Comparison of ENCODE assay signal across 17 mouse cellular contexts in genomic region chr7:19557086-19557485, GRCm38 (mm10). TPM values are rescaled to one million over a fixed set of nuclear protein-coding genes. Genes with fewer than 3 reads are reported as not detected.
DNase-seq lines count a peak whose midpoint lies in the region; ATAC-seq and TF ChIP-seq lines count a peak whose summit lies in the region.
"Had no signal": no experiment of that assay in that cellular context is flagged by ENCODE, and none has a peak within 500 bp of the region (broad histone marks: within the 10 kb centered on the region; RNA-seq: fewer than 3 reads in every experiment).

No protein-coding gene starts in this region.

- H3K27me3 ChIP-seq in cerebellum, adult 2 months (ENCODE audit: control insufficient read depth, insufficient read depth, low read length) = no peaks in the 10 kb centered on the region
- H3K27me3 ChIP-seq in heart, embryonic 12.5 days (replicated peaks) = no peaks in the 10 kb centered on the region
- no peaks in the 10 kb centered on the region for H3K27me3 ChIP-seq in liver, embryonic 12.5 days (replicated peaks)
- H3K27me3 ChIP-seq in midbrain, embryonic 14.5 days (ENCODE audit: control insufficient read depth, insufficient read depth, low read length) = no peaks in the 10 kb centered on the region
- H3K27me3 ChIP-seq: embryonic facial prominence, embryonic 15.5 days; liver, embryonic 15.5 days; midbrain, embryonic 12.5 days; neural tube, embryonic 13.5 days had no signal

- no peak for ATAC-seq in heart, embryonic 12.5 days (ENCODE audit: insufficient number of reproducible peaks, low FRiP score)
- ATAC-seq in liver, embryonic 12.5 days = no peak
- ATAC-seq in midbrain, embryonic 14.5 days (ENCODE audit: low FRiP score, low TSS enrichment) = no peak
- ATAC-seq: forebrain, embryonic 16.5 days; intestine, embryonic 16.5 days had no signal

- no peak for TF ChIP-seq POLR2A in cerebellum, adult 2 months (IDR thresholded peaks at IDR 0.05; ENCODE audit: borderline replicate concordance, insufficient read depth, low read length)

- DNase-seq in cerebellum, adult 2 months = peak in 1 of 2 experiments; percentile 69
- no peak for DNase-seq in cerebellum, adult 8-10 months
- no peak for DNase-seq in heart, postnatal 25 days (ENCODE audit: low spot score)
- DNase-seq in liver = no peak
- DNase-seq in kidney, postnatal 14 days = peak; percentile 52
- DNase-seq in midbrain, embryonic 14.5 days = no peak
- DNase-seq: thymus, postnatal 25 days had no signal

- no peak for TF ChIP-seq CTCF in cerebellum, adult 2 months (IDR thresholded peaks at IDR 0.05; ENCODE audit: borderline replicate concordance, insufficient read depth, low read depth, low read length)

- H3K27ac ChIP-seq in cerebellum, adult 2 months (ENCODE audit: insufficient read depth, low read length) = peak overlapping the region; percentile 64
- peak overlapping the region; percentile 22; the same call in 1 of the 2 replicates for H3K27ac ChIP-seq in heart, embryonic 12.5 days (ENCODE audit: poor library complexity, severe bottlenecking)
- H3K27ac ChIP-seq in liver, embryonic 12.5 days = no peak overlapping the region
- no peak overlapping the region for H3K27ac ChIP-seq in midbrain, embryonic 14.5 days (replicated peaks; ENCODE audit: low read depth, low read length)
- H3K27ac ChIP-seq: embryonic facial prominence, embryonic 15.5 days; liver, embryonic 15.5 days; midbrain, embryonic 12.5 days; neural tube, embryonic 13.5 days had no signal

- WGBS in cerebellum, adult 2 months = 20% methylated on average over 2 of the region's 2 CpGs
- WGBS in heart, embryonic 12.5 days = 88% methylated on average over 2 of the region's 2 CpGs
- 92% methylated on average over 2 of the region's 2 CpGs for WGBS in liver, embryonic 12.5 days (ENCODE audit: insufficient replicate concordance)
- WGBS in midbrain, embryonic 14.5 days = 94% methylated on average over 2 of the region's 2 CpGs

- H3K9ac ChIP-seq in heart, embryonic 12.5 days = peak overlapping the region; percentile 44
- peak overlapping the region; percentile 2; the same call in 1 of the 2 replicates for H3K9ac ChIP-seq in liver, embryonic 12.5 days
- no peak overlapping the region for H3K9ac ChIP-seq in midbrain, embryonic 14.5 days (replicated peaks; ENCODE audit: low read length)
- H3K9ac ChIP-seq: embryonic facial prominence, embryonic 15.5 days; liver, embryonic 15.5 days; midbrain, embryonic 12.5 days; neural tube, embryonic 13.5 days had no signal

- intact Hi-C loops in heart, postnatal 25 days (cut with DNase I) = no loop called here

- H3K4me3 ChIP-seq in cerebellum, adult 2 months (replicated peaks; ENCODE audit: insufficient read depth, low read depth, low read length) = no peak overlapping the region
- H3K4me3 ChIP-seq in heart, embryonic 12.5 days = no peak overlapping the region
- H3K4me3 ChIP-seq in liver, embryonic 12.5 days = no peak overlapping the region
- H3K4me3 ChIP-seq in midbrain, embryonic 14.5 days (replicated peaks; ENCODE audit: low read depth, low read length) = no peak overlapping the region
- H3K4me3 ChIP-seq: embryonic facial prominence, embryonic 15.5 days; liver, embryonic 15.5 days; neural tube, embryonic 13.5 days had no signal

- peaks cover 27% of the 10 kb centered on the region for H3K36me3 ChIP-seq in heart, embryonic 12.5 days
- H3K36me3 ChIP-seq in liver, embryonic 12.5 days = peaks cover 74% of the 10 kb centered on the region
- H3K36me3 ChIP-seq in midbrain, embryonic 14.5 days (ENCODE audit: control insufficient read depth, insufficient read depth, low read length) = peaks cover 32% of the 10 kb centered on the region

- H3K9me3 ChIP-seq in heart, embryonic 12.5 days (replicated peaks) = no peaks in the 10 kb centered on the region
- H3K9me3 ChIP-seq in liver, embryonic 12.5 days (replicated peaks) = no peaks in the 10 kb centered on the region
- no peaks in the 10 kb centered on the region for H3K9me3 ChIP-seq in midbrain, embryonic 14.5 days (ENCODE audit: control insufficient read depth, low read length)
- H3K9me3 ChIP-seq: embryonic facial prominence, embryonic 15.5 days; liver, embryonic 15.5 days; midbrain, embryonic 12.5 days; neural tube, embryonic 13.5 days had no signal

- H3K4me2 ChIP-seq in heart, embryonic 12.5 days = no peak overlapping the region
- no peak overlapping the region for H3K4me2 ChIP-seq in liver, embryonic 12.5 days
- no peak overlapping the region for H3K4me2 ChIP-seq in midbrain, embryonic 14.5 days (ENCODE audit: low read length)
- H3K4me2 ChIP-seq: embryonic facial prominence, embryonic 15.5 days; liver, embryonic 15.5 days; midbrain, embryonic 12.5 days; neural tube, embryonic 13.5 days had no signal

- peaks cover 52% of the 10 kb centered on the region for H3K4me1 ChIP-seq in cerebellum, adult 2 months (ENCODE audit: control insufficient read depth, insufficient read depth, low read length)
- peaks cover 72% of the 10 kb centered on the region for H3K4me1 ChIP-seq in heart, embryonic 12.5 days (replicated peaks)
- peaks cover 66% of the 10 kb centered on the region for H3K4me1 ChIP-seq in liver, embryonic 12.5 days
- peaks cover 31% of the 10 kb centered on the region for H3K4me1 ChIP-seq in midbrain, embryonic 14.5 days (ENCODE audit: control insufficient read depth, insufficient read depth, low read length)

RNA-seq across cellular contexts. Expression of gene Ppp1r37, which starts 5.8 kb away (rescaled TPM):
- polyA plus RNA-seq in cerebellum, adult 2 months (2012; rRNA removed) = 134 and 136 TPM in 2 replicates
- polyA plus RNA-seq in heart, embryonic 12.5 days (2016; fragmentation: Nextera tagmentation; extraction: Ambion mirVana) = 26.2 and 26.5 TPM in 2 replicates
- total RNA-seq in heart, postnatal 25 days (2021) = 10 to 100 TPM; 48.0 to 52.3 TPM
- 19.1 and 20.2 TPM in 2 replicates for polyA plus RNA-seq in liver, embryonic 12.5 days (2016; fragmentation: Nextera tagmentation; extraction: Ambion mirVana)
- 9.5 and 31.7 TPM in 2 replicates for polyA plus RNA-seq in midbrain, embryonic 14.5 days (2014; fragmentation: Nextera tagmentation; extraction: Ambion mirVana)

RNA-seq across cellular contexts. Expression of gene Zfp296, which starts 20.0 kb away (rescaled TPM):
- 3.4 and 4.0 TPM in 2 replicates for polyA plus RNA-seq in cerebellum, adult 2 months (2012; rRNA removed)
- polyA plus RNA-seq in heart, embryonic 12.5 days (2016; fragmentation: Nextera tagmentation; extraction: Ambion mirVana) = 0.32 and 0.36 TPM in 2 replicates
- total RNA-seq in heart, postnatal 25 days (2021) = under 1 TPM; 0.28 to 0.49 TPM
- 1.5 TPM in 2 replicates for polyA plus RNA-seq in liver, embryonic 12.5 days (2016; fragmentation: Nextera tagmentation; extraction: Ambion mirVana)
- polyA plus RNA-seq in midbrain, embryonic 14.5 days (2014; fragmentation: Nextera tagmentation; extraction: Ambion mirVana) = 0.22 and 0.32 TPM in 2 replicates
- polyA plus RNA-seq: forebrain, embryonic 16.5 days had no signal

RNA-seq across cellular contexts. Expression of gene Gemin7, which starts 20.3 kb away (rescaled TPM):
- 86.1 and 87.2 TPM in 2 replicates for polyA plus RNA-seq in cerebellum, adult 2 months (2012; rRNA removed)
- polyA plus RNA-seq in heart, embryonic 12.5 days (2016; fragmentation: Nextera tagmentation; extraction: Ambion mirVana) = 118 and 121 TPM in 2 replicates
- 10 to 100 TPM; 44.6 to 45.6 TPM for total RNA-seq in heart, postnatal 25 days (2021)
- 101 TPM in 2 replicates for polyA plus RNA-seq in liver, embryonic 12.5 days (2016; fragmentation: Nextera tagmentation; extraction: Ambion mirVana)
- polyA plus RNA-seq in midbrain, embryonic 14.5 days (2014; fragmentation: Nextera tagmentation; extraction: Ambion mirVana) = 140 and 154 TPM in 2 replicates

RNA-seq across cellular contexts. Expression of gene Nkpd1, which starts 39.4 kb away (rescaled TPM):
- 1.3 and 1.8 TPM in 2 replicates for polyA plus RNA-seq in cerebellum, adult 2 months (2012; rRNA removed)
- polyA plus RNA-seq in heart, embryonic 12.5 days (2016; fragmentation: Nextera tagmentation; extraction: Ambion mirVana) = 0.08 TPM in 1 of 2 replicates, not detected in the other
- not detected for total RNA-seq in heart, postnatal 25 days (2021)
- polyA plus RNA-seq in liver, embryonic 12.5 days (2016; fragmentation: Nextera tagmentation; extraction: Ambion mirVana) = not detected in 2 replicates
- 0.51 and 0.74 TPM in 2 replicates for polyA plus RNA-seq in midbrain, embryonic 14.5 days (2014; fragmentation: Nextera tagmentation; extraction: Ambion mirVana)
- total RNA-seq: hematopoietic stem cell, adult 5-6 weeks had no signal
- polyA plus RNA-seq: liver, embryonic 15.5 days; stomach, embryonic 14.5 days had no signal

RNA-seq across cellular contexts. Expression of gene Clasrp, which starts 47.2 kb away (rescaled TPM):
- polyA plus RNA-seq in cerebellum, adult 2 months (2012; rRNA removed) = 151 and 152 TPM in 2 replicates
- 37.1 and 40.6 TPM in 2 replicates for polyA plus RNA-seq in heart, embryonic 12.5 days (2016; fragmentation: Nextera tagmentation; extraction: Ambion mirVana)
- 10 to 100 TPM; 14.5 to 20.5 TPM for total RNA-seq in heart, postnatal 25 days (2021)
- polyA plus RNA-seq in liver, embryonic 12.5 days (2016; fragmentation: Nextera tagmentation; extraction: Ambion mirVana) = 23.9 and 24.2 TPM in 2 replicates
- polyA plus RNA-seq in midbrain, embryonic 14.5 days (2014; fragmentation: Nextera tagmentation; extraction: Ambion mirVana) = 44.7 and 50.4 TPM in 2 replicates

Comparison
In these comparisons a context has a peak if more than half of its experiments do, and no peak if none do; other contexts are left out.
1. H3K27ac ChIP-seq: peak in cerebellum, adult 2 months (single experiment) and heart, embryonic 12.5 days (single experiment); none in liver, embryonic 12.5 days (single experiment) and midbrain, embryonic 14.5 days (single experiment).